Mouse (Mus musculus): ENCODE data around the gene Ptn.

Ptn gene

DNA sequence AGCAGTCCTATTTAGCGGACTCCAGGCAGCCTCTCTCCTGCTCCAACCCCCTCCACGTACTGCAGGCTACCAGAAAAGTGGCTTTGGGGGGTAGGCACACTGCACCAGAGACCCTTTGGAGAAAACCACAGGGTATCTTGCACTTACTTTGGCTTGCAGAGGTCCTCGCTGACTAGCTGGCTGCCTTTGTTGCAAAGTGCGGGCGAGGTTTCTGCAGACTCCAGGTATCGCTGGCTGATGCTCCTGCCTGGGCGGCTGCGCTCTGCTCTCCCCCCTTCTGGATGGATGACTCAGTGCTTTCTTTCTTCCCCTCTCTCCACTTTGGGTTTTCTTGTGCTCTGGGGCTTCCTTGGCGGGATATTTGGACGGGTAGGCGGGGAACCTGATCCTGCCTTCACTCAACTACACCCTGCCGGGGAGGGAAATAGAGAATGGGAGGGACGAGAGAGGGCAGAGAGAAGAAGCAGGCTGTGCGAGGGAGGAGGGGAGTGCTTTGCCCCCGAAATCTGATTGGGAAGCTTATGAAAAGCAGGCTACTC, at the start of gene Ptn:
Ptn (minus strand) TSS at position 474 of the 539 bp plus-strand sequence.
- H3K27me3 ChIP-seq (ENCODE audit: control insufficient read depth, insufficient read depth, low read length, poor library complexity, severe bottlenecking): no peaks in the 10 kb centered on the region
- DNase-seq (ENCODE audit: low read depth, low spot score): no peak
- no peaks in the 10 kb centered on the region for H3K36me3 ChIP-seq (ENCODE audit: control insufficient read depth, insufficient read depth, low read length, poor library complexity, severe bottlenecking)

- no peak for DNase-seq (ENCODE audit: low read depth, low spot score)
Measured at GRCm38 (mm10) chr6:36858258-36859041, 48.4 kb upstream of the Ptn start.

GRCm38 (mm10) chr6:36857627-36858257, 47.7 kb upstream of the Ptn start:
- Histone ChIP-seq H3K27me3 (ENCODE audit: control insufficient read depth, insufficient read depth, low read length, poor library complexity, severe bottlenecking) (no peaks in the 10 kb centered on the region), H3K36me3 (ENCODE audit: control insufficient read depth, insufficient read depth, low read length, poor library complexity, severe bottlenecking) (no peaks in the 10 kb centered on the region)
- DNase-seq (ENCODE audit: low read depth, low spot score): no peak

More at GRCm38 (mm10) chr6:36858258-36859041, 48.4 kb upstream of the Ptn start:
- Histone ChIP-seq H3K27me3 (ENCODE audit: control insufficient read depth, insufficient read depth, low read length, poor library complexity, severe bottlenecking) (no peaks in the 10 kb centered on the region), H3K36me3 (ENCODE audit: control insufficient read depth, insufficient read depth, low read length, poor library complexity, severe bottlenecking) (no peaks in the 10 kb centered on the region)

DNA sequence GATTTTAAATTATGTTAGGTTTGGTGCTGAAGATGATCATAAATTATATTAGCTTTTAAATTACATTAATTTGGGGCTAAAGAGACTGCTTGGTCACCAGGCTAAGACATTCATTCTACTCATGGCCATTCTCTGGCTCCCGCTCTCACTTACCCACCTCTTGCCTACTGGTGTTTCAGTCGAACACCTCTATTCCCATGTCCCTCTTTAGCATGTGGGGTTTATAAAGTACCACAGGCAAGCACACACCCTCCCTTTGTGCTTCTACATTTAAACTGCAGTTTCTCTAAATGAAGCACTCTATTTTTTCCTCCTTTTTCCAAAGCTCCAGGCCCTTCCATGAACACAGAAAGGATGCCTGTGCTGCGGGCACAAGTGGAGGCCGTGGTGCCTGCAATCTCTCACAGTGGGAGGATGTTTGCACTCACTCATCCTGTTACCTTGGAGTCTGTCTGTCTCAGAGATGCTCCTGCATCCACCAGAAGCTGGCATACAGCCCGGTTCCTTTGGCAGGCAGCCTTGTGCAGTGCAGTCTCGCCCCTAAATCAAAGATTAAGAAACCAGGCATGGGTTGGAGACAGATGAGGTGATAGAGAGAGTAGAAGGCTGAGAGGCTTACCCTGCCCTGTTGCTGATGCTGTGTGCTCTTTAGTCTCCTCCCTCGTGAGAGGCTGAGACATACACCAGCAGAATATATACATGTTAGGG, 40.6 kb upstream of the Ptn start:
- Histone ChIP-seq H3K36me3 (ENCODE audit: control insufficient read depth, insufficient read depth, low read length, poor library complexity, severe bottlenecking) (no peaks in the 10 kb centered on the region), H3K27me3 (ENCODE audit: control insufficient read depth, insufficient read depth, low read length, poor library complexity, severe bottlenecking) (no peaks in the 10 kb centered on the region)
- no peak for DNase-seq (ENCODE audit: low read depth, low spot score)

DNA sequence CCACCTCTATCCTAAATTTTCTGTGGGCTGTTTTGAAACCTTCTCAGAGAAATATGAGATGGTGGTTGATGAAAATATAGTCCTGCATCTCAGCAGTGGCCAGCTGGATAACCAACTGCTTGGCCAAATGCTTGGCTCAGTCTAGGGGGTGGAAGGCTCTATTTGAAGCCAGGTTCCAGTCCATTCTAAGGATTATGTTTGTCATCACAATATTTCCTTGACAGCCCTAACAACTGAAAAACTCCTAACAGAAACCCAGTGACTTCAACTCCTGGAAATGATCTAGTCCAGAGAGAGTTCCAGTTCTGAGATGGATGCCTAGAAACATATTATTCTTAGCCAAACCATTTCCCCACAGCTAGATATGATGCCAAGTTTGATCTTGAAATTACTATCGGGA, 35.3 kb upstream of the Ptn start:
- H3K27me3 ChIP-seq (ENCODE audit: control insufficient read depth, insufficient read depth, low read length, poor library complexity, severe bottlenecking): no peaks in the 10 kb centered on the region
- no peaks in the 10 kb centered on the region for H3K36me3 ChIP-seq (ENCODE audit: control insufficient read depth, insufficient read depth, low read length, poor library complexity, severe bottlenecking)
- DNase-seq (ENCODE audit: low read depth, low spot score): no peak

DNA sequence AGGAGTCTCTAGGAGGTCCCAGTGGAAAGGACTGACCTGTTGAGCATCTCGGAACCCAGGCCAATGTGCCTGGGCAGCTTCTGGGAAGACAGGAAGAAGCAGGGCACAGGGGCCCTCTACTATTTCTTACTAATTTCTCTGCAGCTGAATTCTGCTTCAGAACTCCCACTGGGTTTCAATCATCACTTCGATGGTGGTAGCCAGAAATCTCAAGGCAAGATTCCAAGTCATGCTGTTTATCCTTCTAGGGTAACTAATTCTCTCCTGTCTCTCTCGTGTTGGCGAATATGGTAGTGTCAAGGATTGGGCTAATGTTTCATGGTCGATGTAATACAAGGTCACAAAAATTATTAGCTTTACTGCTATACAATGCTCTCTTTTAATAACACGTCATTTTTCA, 34.2 kb upstream of the Ptn start:
- no peaks in the 10 kb centered on the region for H3K36me3 ChIP-seq (ENCODE audit: control insufficient read depth, insufficient read depth, low read length, poor library complexity, severe bottlenecking)
- DNase-seq (ENCODE audit: low read depth, low spot score): no peak
- no peaks in the 10 kb centered on the region for H3K27me3 ChIP-seq (ENCODE audit: control insufficient read depth, insufficient read depth, low read length, poor library complexity, severe bottlenecking)

DNA sequence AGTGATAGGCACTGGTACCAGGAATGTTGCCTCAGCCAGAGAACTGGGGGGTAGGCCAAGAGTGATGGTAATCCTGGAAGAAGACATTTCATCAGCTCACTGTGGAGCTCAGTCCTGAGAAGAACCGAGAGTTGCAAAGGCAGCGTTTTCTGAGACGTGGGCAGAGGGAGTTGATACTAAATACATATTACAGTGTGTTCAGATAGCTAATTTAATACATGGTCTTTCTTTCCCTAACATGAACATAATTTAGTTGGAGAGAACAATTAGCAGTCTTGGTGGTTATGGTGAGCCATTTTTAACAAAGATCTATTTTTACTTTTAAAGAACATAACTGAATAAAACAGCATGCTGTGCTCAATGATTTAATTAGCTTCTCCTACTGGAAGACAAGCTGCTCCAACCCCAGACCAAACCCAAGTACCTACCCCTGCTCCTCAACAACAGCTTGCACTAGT, 33.0 kb upstream of the Ptn start:
- no peaks in the 10 kb centered on the region for H3K27me3 ChIP-seq (ENCODE audit: control insufficient read depth, insufficient read depth, low read length, poor library complexity, severe bottlenecking)

DNA sequence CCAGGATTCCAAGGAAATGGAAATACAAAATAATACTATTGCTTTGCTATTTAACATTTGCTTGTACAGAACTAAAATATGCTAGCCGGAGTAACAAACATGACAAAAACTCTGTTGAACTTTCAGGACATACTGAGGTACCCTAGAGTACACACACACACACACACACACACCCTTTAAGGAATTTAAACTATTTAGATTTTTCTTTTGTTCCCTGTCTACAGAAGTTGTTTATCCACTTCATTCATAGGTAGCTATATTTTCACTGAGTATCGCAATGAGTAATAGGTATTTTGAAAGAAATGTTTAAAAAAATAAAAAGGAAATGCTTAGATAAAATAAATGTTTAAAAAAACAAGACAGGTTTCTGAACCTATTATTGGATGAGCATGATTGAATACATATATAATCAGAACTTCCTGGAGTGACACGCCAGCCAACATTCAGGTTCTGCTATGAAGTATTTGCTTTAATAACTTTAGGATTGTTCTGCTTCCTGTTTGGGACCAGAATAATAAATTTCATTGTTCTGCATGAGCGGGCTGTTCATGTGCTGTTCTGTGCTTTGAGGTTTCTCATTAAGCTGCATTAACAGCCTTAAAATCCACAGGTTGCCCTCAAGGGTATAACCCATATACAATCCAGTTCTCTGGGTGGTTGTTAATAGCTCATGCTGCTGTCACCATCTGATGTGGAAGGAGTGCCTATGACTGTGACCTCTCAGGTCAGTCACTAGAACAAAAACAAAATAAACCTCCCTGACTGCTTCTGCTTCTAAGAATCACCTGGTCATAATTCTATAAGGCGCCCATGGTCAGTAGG, 32.3 kb upstream of the Ptn start:
- no peak for DNase-seq (ENCODE audit: low read depth, low spot score)
- Histone ChIP-seq H3K27me3 (ENCODE audit: control insufficient read depth, insufficient read depth, low read length, poor library complexity, severe bottlenecking) (no peaks in the 10 kb centered on the region), H3K36me3 (ENCODE audit: control insufficient read depth, insufficient read depth, low read length, poor library complexity, severe bottlenecking) (no peaks in the 10 kb centered on the region)

More for the DNA sequence above, 33.0 kb upstream of the Ptn start:
- no peak for DNase-seq (ENCODE audit: low read depth, low spot score)
- no peaks in the 10 kb centered on the region for H3K36me3 ChIP-seq (ENCODE audit: control insufficient read depth, insufficient read depth, low read length, poor library complexity, severe bottlenecking)

DNA sequence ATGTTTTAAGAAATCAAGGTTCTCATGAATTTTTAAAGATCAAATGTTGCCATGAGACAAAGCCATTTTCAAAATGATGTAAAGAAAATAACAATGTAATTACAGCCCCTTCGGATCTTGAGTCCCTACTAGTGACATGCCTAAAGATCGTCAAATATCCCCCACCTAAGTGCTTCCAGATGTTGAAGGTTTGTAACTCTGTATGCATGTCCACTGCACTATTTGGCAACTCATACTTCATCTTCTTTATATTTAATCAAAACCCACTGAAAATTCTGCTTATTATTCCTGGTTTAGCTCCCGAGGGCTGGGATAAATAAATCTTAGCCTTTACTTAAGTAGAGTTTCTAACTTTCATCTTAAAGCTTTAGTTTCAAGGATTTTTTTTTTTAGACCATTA, 31.7 kb upstream of the Ptn start:
- no peak for DNase-seq (ENCODE audit: low read depth, low spot score)
- Histone ChIP-seq H3K27me3 (ENCODE audit: control insufficient read depth, insufficient read depth, low read length, poor library complexity, severe bottlenecking) (no peaks in the 10 kb centered on the region), H3K36me3 (ENCODE audit: control insufficient read depth, insufficient read depth, low read length, poor library complexity, severe bottlenecking) (no peaks in the 10 kb centered on the region)

- Histone ChIP-seq H3K36me3 (ENCODE audit: control insufficient read depth, insufficient read depth, low read length, poor library complexity, severe bottlenecking) (no peaks in the 10 kb centered on the region), H3K27me3 (ENCODE audit: control insufficient read depth, insufficient read depth, low read length, poor library complexity, severe bottlenecking) (no peaks in the 10 kb centered on the region)
- DNase-seq (ENCODE audit: low read depth, low spot score): no peak
Measured at GRCm38 (mm10) chr6:36841174-36841573, 31.2 kb upstream of the Ptn start.

DNA sequence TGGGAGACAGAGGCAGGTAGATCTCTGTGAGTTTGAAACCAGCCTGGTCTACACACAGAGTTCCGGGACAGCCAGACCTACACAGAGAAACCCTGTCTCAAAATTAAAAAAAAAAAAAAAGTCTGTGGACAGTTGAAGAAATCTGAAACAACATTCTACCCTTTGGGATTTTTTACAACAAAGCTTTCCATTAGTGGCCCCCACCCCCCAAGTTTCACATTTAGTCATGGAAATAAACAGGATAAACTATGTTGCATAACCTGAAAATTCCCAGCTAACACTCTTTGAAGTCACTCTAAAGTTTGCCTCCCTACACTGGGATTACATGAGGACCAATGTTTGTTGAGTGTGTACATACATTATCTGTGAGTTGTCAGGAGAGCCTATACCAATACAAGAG, 28.7 kb upstream of the Ptn start:
- no peaks in the 10 kb centered on the region for H3K36me3 ChIP-seq (ENCODE audit: control insufficient read depth, insufficient read depth, low read length, poor library complexity, severe bottlenecking)
- no peak for DNase-seq (ENCODE audit: low read depth, low spot score)
- H3K27me3 ChIP-seq (ENCODE audit: control insufficient read depth, insufficient read depth, low read length, poor library complexity, severe bottlenecking): no peaks in the 10 kb centered on the region

GRCm38 (mm10) chr6:36835351-36835750, 25.3 kb upstream of the Ptn start:
- H3K27me3 ChIP-seq (ENCODE audit: control insufficient read depth, insufficient read depth, low read length, poor library complexity, severe bottlenecking): no peaks in the 10 kb centered on the region
- H3K36me3 ChIP-seq (ENCODE audit: control insufficient read depth, insufficient read depth, low read length, poor library complexity, severe bottlenecking): no peaks in the 10 kb centered on the region
- DNase-seq (ENCODE audit: low read depth, low spot score): no peak

DNA sequence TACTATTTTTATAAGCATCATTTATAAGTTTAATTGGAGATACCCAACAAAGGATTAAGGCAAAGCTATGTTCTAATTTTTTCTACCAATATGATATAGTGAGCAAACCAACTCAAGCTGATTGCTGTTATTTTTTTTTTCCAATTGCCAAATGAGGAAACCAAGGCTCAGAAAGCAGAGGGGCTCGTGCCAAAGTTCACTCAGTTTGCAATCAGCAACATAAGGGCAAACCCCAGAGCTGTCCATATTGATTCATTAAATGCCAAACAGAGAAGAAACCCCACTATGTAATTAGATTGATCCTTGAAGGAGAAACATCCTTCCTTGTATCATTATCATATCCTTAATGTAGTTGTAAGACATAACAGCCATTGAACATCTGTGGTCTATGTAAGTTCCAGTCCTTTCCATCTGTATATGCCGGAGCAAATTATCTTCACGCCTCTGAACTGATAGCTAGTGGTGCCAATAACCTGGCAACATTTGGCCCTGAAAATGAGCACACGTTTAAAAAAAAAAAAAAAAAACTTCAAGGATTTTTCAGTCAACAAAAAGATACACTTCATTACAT, 24.8 kb upstream of the Ptn start:
- DNase-seq (ENCODE audit: low read depth, low spot score): no peak
- Histone ChIP-seq H3K36me3 (ENCODE audit: control insufficient read depth, insufficient read depth, low read length, poor library complexity, severe bottlenecking) (no peaks in the 10 kb centered on the region), H3K27me3 (ENCODE audit: control insufficient read depth, insufficient read depth, low read length, poor library complexity, severe bottlenecking) (no peaks in the 10 kb centered on the region)

DNA sequence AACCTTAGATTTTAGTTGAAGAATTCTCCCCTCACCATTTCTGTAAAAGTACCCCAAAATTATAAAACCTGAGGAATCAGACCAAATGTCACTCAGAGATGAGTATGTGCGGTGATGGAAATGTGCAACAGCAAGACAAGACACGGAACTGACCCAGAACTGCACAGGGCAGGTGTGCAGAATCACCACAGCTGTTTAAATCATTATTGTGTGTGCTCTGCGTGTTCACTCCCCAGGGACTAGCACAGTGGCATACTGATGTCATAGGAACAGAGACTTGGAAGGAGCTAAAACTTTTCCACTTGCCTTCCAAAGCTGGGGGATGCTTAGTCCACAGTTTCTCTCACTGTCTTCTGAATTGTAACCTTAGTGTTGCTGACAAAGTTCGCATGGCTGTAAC, 22.7 kb upstream of the Ptn start:
- H3K36me3 ChIP-seq (ENCODE audit: control insufficient read depth, insufficient read depth, low read length, poor library complexity, severe bottlenecking): no peaks in the 10 kb centered on the region
- no peaks in the 10 kb centered on the region for H3K27me3 ChIP-seq (ENCODE audit: control insufficient read depth, insufficient read depth, low read length, poor library complexity, severe bottlenecking)
- no peak for DNase-seq (ENCODE audit: low read depth, low spot score)

Data from splenic B cell, adult 2 months (primary cell).